Mouse (Mus musculus) frontal cortex, postnatal 36 days (tissue): ENCODE data around the gene Prl5a1.

ENCODE experiments used
- DNase-seq, 2 experiments: peaks; one replicate each; pipeline ENCODE4 v3.0.0; 2022; ENCODE audit warnings: low spot score in 2 of 2

Gene Prl5a1

DNA sequence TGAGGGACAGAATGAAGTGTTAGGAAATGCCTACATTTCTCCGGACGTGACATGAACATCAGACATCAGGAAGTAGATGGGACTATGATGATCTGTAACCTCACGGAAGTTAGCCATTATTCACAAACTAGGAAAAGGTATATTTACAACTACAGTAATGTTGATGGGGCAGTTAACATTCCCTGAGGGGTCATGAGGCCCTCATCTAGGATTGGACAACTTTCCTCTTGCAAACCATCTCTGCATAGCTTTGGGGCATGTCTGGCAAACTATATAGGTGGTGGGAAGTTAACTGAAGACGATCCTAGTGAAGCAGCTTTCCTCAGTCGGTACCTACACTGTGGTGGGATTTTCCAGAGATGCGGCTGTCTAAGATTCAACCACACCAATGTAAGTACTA is at the start of gene Prl5a1:
Prl5a1 (plus strand) TSS at position 301 of the 400 bp plus-strand sequence.
- no peak for DNase-seq

DNA sequence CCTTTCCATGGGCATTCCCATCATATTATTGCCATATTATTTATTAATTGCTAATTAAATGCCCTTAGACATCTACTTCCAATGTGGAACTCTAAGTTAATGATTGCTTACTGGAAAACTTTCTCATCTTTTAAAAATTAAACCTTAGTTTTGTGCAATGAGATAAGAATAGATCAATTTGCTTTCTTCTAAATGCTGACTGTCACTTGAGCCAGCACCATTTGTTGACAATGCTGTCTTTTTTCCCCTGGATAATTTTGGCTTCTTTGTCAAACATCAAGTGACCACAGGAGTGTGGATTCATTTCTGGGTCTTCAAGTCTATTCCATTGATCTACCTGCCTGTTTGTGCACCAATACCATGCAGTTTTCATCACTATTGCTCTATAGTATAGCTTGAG is 46.1 kb upstream of the Prl5a1 start:
- DNase-seq, result no peak

DNA sequence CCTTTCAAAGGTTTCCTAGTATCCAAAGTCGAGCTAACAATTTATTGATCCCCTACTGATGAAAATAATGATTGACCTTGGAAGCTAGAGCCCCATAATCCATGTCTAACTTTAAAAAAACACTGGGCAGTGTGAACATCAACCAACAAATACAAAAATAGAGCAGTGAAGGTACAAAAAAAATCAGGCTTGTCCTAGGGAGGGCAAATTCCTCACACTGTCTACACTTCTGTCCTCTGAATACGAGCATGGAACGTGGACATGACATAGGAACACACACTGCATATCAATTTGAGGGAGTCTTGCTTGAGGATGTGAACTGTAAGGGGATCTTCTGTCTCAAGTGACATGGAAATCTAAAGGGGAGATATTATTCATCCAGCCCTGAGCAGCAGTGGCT is 33.7 kb upstream of the Prl5a1 start:
- no peak for DNase-seq

DNA sequence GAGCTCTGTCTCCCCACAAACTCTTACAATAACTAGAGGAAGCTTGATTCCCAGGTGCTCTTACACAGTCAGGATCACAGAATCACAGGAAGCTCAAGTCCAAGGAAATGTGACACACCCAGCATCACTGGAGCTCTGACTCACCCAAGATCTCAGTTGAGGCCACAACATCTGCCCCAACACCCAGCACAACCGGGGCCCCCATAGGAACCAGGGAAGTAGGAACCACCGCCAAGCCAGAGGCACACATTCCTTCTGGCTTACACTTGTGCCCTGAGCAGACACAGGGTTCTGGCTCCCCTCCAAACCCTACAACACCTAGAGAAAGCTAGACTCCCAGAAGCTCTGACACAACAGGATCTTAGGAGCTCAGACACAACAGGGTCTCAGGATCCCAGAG is 9.5 kb upstream of the Prl5a1 start:
- DNase-seq, result no peak

DNA sequence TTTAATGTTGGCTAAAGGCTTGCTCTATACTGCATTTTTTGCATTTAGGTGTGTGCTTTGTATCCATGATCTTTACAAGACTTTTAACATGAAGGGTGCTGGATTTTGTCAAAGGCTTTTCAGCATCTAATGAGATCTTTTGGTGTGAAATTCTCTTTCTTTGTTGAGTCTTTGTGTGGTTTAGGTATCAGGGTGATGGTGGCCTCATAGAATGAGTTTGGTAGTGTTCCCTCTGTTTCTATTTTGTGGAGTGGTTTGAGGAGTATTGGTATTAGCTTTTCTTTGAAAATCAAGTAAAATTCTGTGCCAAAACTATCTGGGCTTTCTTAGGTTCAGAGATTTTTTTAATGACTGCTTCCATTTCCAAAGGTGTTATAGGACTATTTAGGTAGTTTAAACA is 6.5 kb upstream of the Prl5a1 start:
- no peak for DNase-seq
